Mouse (Mus musculus) natural killer cell, adult 2 months (primary cell): Measurements from ENCODE around the gene Pla1a.
A peak's percentile ranks its signal among the peaks of the same experiment; 100 is the strongest.
"Not testable (repeated sequence)": the region's sequence is repeated elsewhere in the genome, so short reads cannot be mapped to it uniquely, and the experiment has no call there.

Experiments
- DNase-seq, 2 experiments: peaks; one replicate each; pipeline ENCODE4 v3.0.0; 2022; ENCODE audit warnings: low spot score in 2 of 2

Gene Pla1a

GRCm38 (mm10) chr16:38432498-38433425 lies at the start of gene Pla1a:
Pla1a (minus strand) TSS chr16:38433145.
- DNase-seq, result no peak

- no peak for DNase-seq
Measured at GRCm38 (mm10) chr16:38481327-38481726, 48.4 kb upstream of the Pla1a start.

GRCm38 (mm10) chr16:38478296-38478695 lies 45.4 kb upstream of the Pla1a start:
- no peak for DNase-seq

GRCm38 (mm10) chr16:38477241-38477608 lies 44.3 kb upstream of the Pla1a start:
- not testable (repeated sequence) for DNase-seq

GRCm38 (mm10) chr16:38476312-38477240 lies 43.6 kb upstream of the Pla1a start:
- DNase-seq, result peak; percentile 22 to 30

GRCm38 (mm10) chr16:38475681-38476311 lies 42.9 kb upstream of the Pla1a start:
- no peak for DNase-seq

- no peak for DNase-seq
Measured at GRCm38 (mm10) chr16:38474677-38475286, 41.8 kb upstream of the Pla1a start.

- no peak for DNase-seq
Measured at GRCm38 (mm10) chr16:38473661-38474060, 40.7 kb upstream of the Pla1a start.

- no peak for DNase-seq
Measured at GRCm38 (mm10) chr16:38472507-38472873, 39.5 kb upstream of the Pla1a start.

GRCm38 (mm10) chr16:38471697-38472506 lies 39.0 kb upstream of the Pla1a start:
- no peak for DNase-seq

- DNase-seq, result no peak
Measured at GRCm38 (mm10) chr16:38469437-38469836, 36.5 kb upstream of the Pla1a start.

- DNase-seq, result no peak
Measured at GRCm38 (mm10) chr16:38468706-38469018, 35.7 kb upstream of the Pla1a start.

GRCm38 (mm10) chr16:38467917-38468705 lies 35.2 kb upstream of the Pla1a start:
- DNase-seq, result no peak

GRCm38 (mm10) chr16:38467091-38467916 lies 34.4 kb upstream of the Pla1a start:
- no peak for DNase-seq

- no peak for DNase-seq
Measured at GRCm38 (mm10) chr16:38466089-38466488, 33.1 kb upstream of the Pla1a start.

- DNase-seq, result no peak
Measured at GRCm38 (mm10) chr16:38463305-38463704, 30.4 kb upstream of the Pla1a start.

GRCm38 (mm10) chr16:38462161-38462560 lies 29.2 kb upstream of the Pla1a start:
- no peak for DNase-seq

- DNase-seq, result no peak
Measured at GRCm38 (mm10) chr16:38461749-38462148, 28.8 kb upstream of the Pla1a start.

GRCm38 (mm10) chr16:38459990-38460389 lies 27.0 kb upstream of the Pla1a start:
- DNase-seq, result no peak
